Mouse (Mus musculus): Measurements from ENCODE around the gene Rgl2.

The Rgl2 gene

DNA sequence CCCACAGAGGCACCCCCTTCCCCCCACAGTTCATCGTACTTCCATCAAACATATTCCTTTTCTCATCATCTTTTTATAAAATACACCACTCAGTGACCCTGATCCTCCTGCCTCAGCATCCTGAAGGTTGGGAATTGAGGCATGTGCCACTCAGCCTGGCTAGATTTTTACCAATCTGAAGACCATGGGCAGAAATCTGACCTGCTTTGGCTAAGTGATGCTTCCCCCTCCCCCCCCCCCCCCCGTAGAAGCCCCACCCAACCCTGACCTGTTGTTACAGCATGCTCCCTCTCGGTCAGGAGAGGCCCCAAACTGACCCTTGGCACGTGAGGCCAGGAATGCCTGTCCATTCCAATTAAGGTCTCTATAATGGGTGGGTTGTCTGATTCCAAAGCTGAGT is 24.5 kb upstream of the Rgl2 start, which contains the start of gene Platr17:
Platr17 (plus strand) TSS at position 301 of the 400 bp plus-strand sequence.
- in situ Hi-C loops (cut with MboI, MseI) = loop anchor here in 1 of 2 experiments (25.0 kb wide), 1 partner anchor 932 kb away; the partner anchor contains the start of genes Dxo and Stk19

DNA sequence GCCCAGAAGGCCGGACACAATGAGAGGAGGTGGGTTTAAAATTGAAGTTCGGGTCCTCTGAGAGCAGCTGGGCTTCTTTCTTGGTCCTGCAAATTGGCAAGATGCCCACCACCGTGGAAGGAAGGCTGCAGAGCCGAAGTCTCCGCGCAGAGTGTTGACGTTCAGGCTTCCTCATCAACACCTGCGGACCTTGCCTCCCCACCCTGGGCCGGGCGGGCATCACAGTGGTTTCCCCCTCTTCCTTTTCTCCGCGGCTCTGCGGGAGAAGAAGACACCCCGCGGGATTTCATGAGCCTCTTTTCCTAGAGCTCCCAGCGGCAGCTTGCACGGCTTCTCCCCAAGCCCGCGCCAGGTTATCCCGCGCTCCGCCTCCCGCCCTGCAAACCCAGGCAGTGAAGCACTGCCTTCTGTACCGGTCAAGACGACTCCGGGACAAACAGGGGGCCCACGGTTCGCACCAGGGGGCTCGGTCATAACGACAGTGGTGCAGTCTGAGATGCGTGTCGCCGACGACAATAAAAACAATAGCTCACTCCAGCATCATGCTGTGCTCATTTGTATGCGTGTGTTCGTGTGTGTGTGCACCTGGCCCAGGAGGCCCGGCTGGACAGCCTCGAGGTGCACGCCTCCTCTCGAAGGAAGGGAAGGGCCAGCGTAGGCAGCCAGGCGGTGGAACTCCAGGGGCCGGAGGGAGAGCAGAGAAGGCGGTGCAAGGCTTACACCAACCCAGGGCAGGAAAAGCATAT is 20.8 kb upstream of the Rgl2 start:
- in situ Hi-C loops (cut with MboI, MseI) = loop anchor here in 1 of 2 experiments (25.0 kb wide), 1 partner anchor 929 kb away; the partner anchor contains the start of genes Dxo and Stk19

DNA sequence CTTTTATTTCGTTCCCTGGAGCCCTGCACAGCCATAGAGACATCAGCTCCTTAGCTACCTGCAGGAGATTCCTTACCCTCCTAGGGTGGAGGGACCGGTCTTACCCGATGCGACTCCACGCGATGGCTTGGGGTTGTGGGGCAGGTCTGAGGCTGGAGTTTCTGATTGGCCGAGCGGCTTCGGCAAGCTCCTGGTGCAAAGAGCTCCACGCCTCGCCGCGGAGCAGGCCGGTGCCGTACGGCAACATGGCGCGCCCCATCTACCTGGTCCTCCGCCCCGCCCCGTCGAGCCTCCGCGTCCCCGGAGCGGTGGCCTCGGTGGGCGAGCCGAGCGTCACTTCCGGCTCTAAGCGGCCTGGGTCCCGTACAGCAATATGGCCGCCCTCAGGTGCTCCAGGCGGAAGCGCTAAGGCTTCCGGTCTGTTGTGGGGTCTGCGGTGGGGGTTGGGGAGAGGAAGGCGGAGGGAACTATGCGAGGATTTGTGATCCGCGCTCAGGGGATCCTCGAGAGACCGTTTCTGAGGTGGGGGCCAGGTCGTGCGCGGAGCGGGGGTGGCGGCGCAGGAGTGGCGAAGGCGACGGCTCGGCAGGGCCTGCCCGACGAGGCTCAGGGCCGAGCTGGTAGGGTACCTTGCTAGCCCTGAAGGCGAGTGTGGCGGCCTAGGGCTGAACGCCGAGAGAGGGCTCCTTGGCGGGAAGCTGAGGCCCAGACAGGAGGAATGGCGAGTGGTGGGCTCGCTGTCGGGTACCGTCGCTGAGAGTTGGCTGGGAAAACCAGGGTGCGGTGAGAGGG is 20.1 kb upstream of the Rgl2 start, which contains the start of gene Daxx:
Daxx (plus strand) TSS at position 338 of the 792 bp plus-strand sequence.
- in situ Hi-C loops (cut with MboI, MseI) = loop anchor here in 1 of 2 experiments (25.0 kb wide), 1 partner anchor 928 kb away; the partner anchor contains the start of genes Dxo and Stk19

DNA sequence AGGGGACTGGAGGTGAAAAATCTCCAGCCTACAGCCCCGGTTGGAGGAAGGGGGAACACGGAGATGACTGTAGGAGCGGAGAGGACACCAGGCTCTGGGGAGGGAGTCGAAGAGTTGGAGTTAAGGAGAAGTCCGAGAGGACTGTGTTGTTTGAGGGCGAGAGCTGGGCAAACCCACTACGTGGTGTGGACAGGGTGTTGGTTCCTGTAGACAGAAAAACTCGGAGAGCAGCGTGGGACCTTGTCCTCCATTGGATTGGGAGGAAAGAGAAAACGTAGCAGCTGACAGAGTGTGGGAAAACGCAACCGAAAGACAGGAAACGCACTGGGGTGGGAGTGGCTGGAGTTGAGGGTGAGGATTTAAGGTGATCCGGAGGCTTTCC is 19.5 kb upstream of the Rgl2 start:
- in situ Hi-C loops (cut with MboI, MseI) = loop anchor here in 1 of 2 experiments (10.0 to 25.0 kb wide), 2 partner anchors 285 to 927 kb away; partner anchors contain the start of genes Dxo, Psmb8 and Stk19

DNA sequence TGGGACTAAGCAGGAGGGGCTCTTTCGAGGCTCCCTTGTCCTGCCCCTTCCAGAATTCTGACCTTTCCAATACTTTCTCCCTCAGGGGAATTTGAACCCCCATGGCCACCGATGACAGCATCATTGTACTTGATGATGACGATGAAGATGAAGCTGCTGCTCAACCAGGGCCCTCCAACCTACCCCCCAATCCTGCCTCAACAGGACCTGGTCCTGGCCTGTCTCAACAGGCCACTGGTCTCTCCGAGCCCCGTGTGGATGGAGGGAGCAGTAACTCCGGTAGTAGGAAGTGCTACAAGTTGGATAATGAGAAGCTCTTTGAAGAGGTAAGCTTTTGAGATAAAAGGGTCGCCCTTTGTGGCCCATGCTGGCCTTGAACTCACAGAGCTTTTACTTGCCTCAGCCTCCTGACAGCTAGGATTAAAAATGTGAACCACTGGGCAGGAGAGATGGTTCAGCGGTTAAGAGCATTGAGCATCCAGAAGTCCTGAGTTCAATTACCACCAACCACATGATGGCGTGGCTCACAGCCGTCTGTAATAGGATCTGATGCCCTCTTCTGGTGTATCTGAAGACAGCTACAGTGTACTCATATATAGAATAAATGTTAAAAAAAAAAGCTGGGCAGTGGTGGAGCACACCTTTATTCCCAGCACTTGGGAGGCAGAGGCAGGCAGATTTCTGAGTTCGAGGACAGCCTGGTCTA is 18.8 kb upstream of the Rgl2 start:
- in situ Hi-C loops (cut with MboI, MseI) = loop anchor here in 1 of 2 experiments (10.0 to 25.0 kb wide), 2 partner anchors 284 to 927 kb away; partner anchors contain the start of genes Dxo, Psmb8 and Stk19

DNA sequence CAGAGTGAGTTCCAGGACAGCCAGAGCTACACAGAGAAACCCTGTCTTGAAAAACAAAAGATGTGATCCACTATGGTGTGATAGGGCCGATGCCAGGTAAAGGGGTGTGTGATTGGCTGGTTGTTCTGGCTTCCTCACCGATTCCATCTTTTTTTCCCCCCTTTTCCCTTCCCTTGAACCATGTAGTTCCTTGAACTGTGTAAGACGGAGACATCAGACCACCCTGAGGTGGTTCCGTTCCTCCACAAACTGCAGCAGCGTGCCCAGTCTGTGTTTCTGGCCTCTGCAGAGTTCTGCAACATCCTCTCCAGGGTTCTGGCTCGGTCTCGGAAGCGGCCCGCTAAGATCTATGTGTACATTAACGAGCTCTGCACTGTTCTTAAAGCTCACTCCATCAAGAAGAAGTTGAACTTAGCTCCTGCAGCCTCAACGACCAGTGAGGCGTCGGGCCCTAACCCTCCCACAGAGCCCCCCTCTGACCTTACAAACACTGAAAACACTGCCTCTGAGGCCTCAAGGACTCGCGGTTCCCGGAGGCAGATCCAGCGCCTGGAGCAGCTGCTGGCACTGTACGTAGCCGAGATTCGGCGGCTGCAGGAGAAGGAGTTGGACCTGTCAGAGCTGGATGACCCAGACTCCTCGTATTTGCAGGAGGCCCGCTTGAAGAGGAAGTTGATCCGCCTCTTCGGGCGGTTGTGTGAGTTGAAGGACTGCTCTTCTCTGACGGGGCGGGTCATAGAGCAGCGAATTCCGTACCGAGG is 18.1 kb upstream of the Rgl2 start:
- in situ Hi-C loops (cut with MboI, MseI) = loop anchor here in 1 of 2 experiments (10.0 to 25.0 kb wide), 2 partner anchors 284 to 926 kb away; partner anchors contain the start of genes Dxo, Psmb8 and Stk19

DNA sequence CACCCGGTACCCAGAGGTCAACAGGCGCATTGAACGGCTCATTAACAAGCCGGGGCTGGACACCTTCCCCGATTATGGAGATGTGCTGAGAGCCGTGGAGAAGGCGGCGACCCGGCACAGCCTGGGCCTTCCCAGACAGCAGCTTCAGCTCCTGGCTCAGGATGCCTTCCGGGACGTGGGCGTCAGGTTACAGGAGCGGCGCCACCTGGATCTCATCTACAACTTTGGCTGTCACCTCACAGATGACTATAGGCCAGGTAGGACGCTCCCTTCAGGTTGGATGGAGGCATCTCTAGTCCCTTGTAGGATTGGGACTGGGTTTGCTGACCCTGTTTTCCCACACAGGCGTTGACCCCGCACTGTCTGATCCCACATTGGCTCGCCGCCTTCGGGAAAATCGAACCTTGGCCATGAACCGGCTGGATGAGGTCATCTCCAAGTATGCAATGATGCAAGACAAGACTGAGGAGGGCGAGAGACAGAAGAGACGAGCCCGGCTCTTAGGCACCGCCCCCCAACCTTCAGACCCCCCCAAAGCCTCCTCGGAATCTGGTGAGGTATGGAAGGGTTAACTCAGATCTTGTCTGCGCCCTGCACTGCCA is 17.4 kb upstream of the Rgl2 start:
- in situ Hi-C loops (cut with MboI, MseI) = loop anchor here in 1 of 2 experiments (10.0 to 25.0 kb wide), 2 partner anchors 283 to 925 kb away; partner anchors contain the start of genes Dxo, Psmb8 and Stk19

DNA sequence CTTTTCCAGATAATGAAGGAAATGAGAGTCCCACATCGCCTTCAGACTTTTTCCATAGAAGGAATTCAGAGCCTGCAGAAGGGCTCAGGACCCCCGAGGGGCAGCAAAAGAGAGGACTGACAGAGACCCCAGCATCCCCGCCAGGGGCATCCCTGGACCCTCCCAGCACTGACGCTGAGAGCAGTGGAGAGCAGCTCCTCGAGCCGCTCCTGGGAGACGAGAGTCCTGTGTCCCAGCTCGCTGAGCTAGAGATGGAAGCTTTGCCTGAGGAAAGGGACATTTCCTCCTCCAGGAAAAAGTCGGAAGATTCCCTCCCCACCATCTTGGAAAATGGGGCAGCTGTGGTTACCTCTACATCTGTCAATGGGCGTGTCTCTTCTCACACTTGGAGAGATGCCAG is 16.1 kb upstream of the Rgl2 start:
- in situ Hi-C loops (cut with MboI, MseI) = loop anchor here in 1 of 2 experiments (10.0 to 25.0 kb wide), 2 partner anchors 282 to 924 kb away; partner anchors contain the start of genes Dxo, Psmb8 and Stk19

DNA sequence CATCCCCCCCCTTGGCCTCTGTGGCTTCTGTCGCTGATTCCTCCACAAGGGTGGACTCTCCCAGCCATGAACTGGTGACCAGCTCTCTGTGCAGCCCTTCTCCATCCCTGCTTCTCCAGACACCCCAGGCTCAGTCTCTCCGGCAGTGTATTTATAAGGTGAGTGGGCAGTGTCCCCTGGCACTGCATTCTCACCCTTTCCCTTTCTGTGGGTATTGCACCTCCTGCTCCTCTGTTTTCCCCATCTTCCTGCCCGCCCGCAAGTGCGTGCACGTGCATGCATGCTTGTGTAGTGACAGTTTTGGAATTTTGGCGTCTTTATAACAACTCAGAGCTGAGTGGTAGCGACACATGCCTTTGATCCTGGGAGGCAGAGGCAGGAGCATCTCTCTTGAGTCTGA is 15.4 kb upstream of the Rgl2 start:
- in situ Hi-C loops (cut with MboI, MseI) = loop anchor here in 1 of 2 experiments (10.0 to 25.0 kb wide), 2 partner anchors 281 to 923 kb away; partner anchors contain the start of genes Dxo, Psmb8 and Stk19

DNA sequence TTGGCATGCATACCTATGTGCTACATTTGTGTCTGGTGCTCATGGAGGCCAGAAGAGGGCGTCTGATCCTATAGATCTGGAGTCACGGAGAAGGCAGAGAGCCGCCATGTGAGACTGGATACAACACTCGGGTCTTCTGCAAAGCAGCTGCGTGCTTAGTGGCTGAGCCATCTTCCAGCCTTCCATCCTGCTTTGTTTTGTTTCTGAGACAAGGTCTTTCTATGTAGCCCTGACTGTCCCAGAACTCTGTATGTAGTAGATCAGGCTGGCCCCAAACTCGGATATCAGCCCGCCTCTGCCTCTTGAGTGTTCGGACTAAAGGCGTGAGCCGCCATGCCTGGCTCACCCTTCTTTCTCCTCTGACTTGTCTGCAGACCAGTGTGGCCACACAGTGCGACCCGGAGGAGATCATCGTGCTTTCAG is 14.4 kb upstream of the Rgl2 start:
- in situ Hi-C loops (cut with MboI, MseI) = loop anchor here in 1 of 2 experiments (10.0 to 25.0 kb wide), 2 partner anchors 280 to 922 kb away; partner anchors contain the start of genes Dxo, Psmb8 and Stk19

DNA sequence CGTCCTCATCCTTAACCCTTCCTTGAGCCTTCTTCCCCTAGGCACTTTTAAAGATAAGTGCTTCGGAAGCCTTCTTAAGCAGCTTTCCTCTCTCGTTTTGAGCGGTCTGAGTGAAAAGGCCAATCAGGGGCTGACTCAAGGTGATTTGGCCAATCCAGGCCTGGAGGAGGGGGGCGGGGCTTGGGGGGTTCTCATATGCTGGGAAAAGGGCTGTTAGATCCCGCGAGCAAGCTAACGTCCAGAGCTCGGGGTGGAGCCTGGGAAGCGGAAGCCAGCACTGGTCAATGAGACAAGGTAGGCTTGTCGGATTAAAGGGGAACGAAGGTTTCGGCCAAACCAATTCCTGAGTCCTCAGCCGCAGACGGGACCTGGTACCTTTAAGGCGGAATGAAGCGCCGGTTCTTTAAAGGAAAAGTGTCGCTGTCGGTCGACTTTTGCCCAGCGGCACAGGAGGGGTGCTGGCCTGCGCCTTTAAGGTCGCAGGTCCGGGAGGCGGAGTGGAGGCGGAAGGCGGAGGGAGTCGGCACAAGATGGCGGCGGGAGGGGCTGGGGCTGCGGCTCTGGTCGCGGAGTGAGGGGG is 13.6 kb upstream of the Rgl2 start, which contains the start of the genes Tapbp and Zbtb22:
Tapbp (plus strand) TSS at position 229 of the 580 bp plus-strand sequence.
Zbtb22 (plus strand) TSS at position 234 of the 580 bp plus-strand sequence.
- in situ Hi-C loops (cut with MboI, MseI) = loop anchor here in 1 of 2 experiments (10.0 to 25.0 kb wide), 2 partner anchors 279 to 922 kb away; partner anchors contain the start of genes Dxo, Psmb8 and Stk19

DNA sequence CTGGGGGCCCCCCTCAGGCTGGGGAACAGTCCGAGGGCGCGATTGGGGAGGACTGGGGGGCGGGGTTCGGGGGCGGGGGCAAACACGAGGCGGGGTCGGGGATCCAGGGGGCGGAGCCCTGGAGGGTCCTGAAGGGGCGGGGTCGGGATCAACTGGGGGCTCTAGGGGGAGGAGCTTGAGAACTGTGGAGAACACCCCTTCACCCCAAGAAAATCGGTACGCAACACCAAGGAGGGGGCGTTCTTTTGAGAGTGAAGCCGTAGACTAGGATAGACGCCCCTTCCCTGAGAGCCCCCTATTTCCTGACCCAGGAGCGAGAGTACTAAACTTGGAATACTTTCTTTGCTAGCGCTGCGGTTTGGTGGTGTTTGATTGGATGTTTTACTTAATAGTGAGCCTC is 13.0 kb upstream of the Rgl2 start:
- in situ Hi-C loops (cut with MboI, MseI) = loop anchor here in 1 of 2 experiments (10.0 to 25.0 kb wide), 2 partner anchors 279 to 921 kb away; partner anchors contain the start of genes Dxo, Psmb8 and Stk19

DNA sequence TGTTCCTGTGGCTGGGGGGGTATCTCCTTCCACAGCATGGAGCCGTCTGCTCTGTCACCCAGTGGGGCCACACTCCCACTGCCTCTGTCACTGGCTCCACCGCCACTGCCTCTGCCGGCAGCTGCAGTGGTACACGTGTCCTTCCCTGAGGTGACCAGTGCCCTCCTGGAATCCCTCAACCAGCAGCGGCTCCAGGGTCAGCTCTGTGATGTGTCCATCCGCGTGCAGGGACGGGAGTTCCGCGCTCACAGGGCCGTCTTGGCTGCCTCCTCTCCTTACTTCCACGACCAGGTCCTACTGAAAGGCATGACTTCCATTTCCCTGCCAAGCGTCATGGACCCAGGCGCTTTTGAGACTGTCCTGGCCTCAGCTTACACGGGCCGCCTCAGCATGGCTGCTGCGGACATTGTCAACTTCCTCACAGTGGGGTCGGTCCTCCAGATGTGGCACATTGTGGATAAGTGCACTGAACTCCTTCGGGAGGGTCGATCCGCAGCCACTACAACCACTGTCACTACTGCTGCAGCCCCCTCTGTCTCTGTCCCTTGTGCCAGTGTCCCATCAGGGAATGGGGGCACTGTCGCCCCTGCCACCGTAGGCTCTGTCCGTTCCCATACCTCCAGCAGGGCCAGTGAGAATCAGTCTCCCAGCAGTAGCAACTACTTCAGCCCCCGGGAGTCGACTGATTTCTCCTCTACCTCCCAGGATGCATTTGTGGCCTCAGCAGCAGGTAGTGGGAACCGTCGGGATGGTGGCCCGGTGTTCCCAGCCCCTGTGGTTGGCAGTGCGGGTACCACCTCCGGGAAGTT is 12.3 kb upstream of the Rgl2 start:
- in situ Hi-C loops (cut with MboI, MseI) = loop anchor here in 1 of 2 experiments (10.0 to 25.0 kb wide), 2 partner anchors 278 to 920 kb away; partner anchors contain the start of genes Dxo, Psmb8 and Stk19

DNA sequence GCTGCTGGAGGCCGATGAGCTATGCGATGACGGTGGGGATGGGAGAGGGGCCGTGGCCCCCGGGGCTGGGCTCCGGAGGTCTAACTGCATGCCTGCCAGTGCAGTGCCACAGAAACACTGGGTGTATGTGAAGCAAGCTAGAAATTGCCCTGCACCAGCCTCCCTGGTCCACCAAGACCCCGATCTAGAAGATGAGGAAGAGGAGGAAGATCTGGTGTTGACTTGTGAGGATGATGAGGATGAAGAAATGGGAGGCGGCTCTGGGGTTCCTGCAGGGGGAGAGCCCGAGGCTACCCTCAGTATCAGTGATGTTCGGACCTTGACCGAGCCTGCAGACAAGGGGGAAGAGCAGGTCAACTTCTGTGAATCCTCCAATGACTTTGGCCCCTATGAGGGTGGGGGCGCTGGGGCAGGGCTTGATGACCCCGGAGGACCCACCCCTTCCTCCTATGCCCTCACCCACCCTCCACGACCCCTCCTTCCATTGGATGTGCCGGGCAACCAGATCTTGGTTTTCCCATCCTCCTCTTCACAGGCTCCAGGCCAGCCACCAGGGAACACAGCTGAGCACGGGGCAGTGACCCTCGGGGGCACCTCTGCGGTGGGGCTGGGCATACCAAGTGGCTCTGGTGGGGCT is 11.6 kb upstream of the Rgl2 start:
- in situ Hi-C loops (cut with MboI, MseI) = loop anchor here in 1 of 2 experiments (10.0 to 25.0 kb wide), 2 partner anchors 277 to 920 kb away; partner anchors contain the start of genes Dxo, Psmb8 and Stk19

DNA sequence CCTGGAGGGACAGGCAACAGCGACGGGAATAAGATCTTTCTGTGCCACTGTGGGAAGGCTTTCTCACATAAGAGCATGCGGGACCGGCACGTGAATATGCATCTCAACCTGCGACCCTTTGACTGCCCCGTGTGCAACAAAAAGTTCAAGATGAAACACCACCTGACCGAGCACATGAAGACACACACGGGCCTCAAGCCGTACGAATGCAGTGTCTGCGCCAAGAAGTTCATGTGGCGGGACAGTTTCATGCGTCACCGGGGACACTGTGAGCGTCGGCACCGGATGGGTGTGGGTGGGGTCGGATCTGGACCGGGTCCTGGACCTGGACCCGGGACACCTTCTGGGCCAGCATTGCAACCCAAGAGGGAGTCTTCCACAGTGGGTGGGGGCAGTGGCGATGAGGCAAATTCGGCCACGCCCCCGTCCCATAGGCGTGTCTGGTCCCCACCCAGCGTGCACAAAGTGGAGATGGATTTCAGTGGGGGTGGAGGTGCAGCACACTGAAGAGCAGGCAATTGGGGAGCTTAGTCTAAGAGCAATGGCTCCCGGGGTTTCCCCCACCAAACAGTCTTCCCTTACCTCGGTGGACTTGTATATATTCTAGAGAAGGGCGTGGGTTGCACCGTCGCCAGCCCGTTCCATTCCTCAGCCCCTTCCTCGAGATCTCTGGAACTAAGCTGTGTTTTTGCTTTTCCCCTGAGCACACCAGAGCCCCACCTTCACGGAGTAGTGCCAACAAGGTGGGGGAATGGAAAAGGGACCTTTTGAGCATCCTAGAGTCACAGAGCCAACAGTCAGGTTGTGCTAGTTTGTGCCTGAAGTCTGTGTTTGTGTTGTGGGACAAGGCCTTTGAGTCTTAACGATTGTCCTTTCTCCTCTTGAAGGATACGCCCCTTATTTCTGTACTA is 10.8 kb upstream of the Rgl2 start:
- in situ Hi-C loops (cut with MboI, MseI) = loop anchor here in 1 of 2 experiments (10.0 to 25.0 kb wide), 2 partner anchors 276 to 919 kb away; partner anchors contain the start of genes Dxo, Psmb8 and Stk19
